Mouse (Mus musculus): ENCODE data around the gene Dhcr7.

DNA sequence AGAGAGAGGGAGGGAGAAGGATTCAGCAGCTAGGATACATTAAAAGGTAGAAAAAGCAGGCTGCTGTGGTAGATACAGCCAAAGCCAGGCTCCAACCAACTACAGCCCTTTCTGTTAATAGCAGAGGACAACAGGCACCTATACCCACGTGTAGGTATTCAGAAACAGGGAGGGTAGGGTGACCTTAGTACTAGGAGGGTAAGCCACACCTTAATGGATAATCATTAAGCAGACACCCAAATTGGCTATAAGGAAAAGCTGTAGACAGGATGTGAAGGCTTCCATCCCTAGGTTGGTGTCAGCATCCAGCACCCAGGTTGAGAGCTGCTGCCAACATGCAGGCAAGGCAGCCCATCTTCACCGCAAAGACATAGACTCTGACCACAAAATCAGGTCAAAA, 1.7 kb upstream of the Dhcr7 start:
- TF ChIP-seq CTCF (IDR thresholded peaks at IDR 0.05; ENCODE audit: low read depth) (no peak), EP300 (IDR thresholded peaks at IDR 0.05; ENCODE audit: low read depth) (no peak)

Data from liver, postnatal 0 days (tissue).